Mouse (Mus musculus): ENCODE measurements at regions not wholly inside any gene's neighbourhood (a gene's known extent, or its start where the extent isn't known, plus 50 kb on each side); places are given as distances from the start of the nearest gene placed in this dataset.

- DNase-seq (ENCODE audit: low read depth, low spot score), result no peak
Observed at GRCm38 (mm10) chr11:19592506-19593355, 331.4 kb upstream of the Spred2 start.

GRCm38 (mm10) chr11:19595107-19595506 lies 329.1 kb upstream of the Spred2 start:
- no peak for DNase-seq (ENCODE audit: low read depth, low spot score)

GRCm38 (mm10) chr11:19596336-19596735 lies 327.8 kb upstream of the Spred2 start:
- DNase-seq (ENCODE audit: low read depth, low spot score), result no peak

- DNase-seq (ENCODE audit: low read depth, low spot score), result no peak
Observed at GRCm38 (mm10) chr11:19599433-19599832, 324.7 kb upstream of the Spred2 start.

GRCm38 (mm10) chr11:19601216-19601938 lies 322.8 kb upstream of the Spred2 start:
- DNase-seq (ENCODE audit: low read depth, low spot score), result no peak

- no peak for DNase-seq (ENCODE audit: low read depth, low spot score)
Observed at GRCm38 (mm10) chr11:19602496-19602895, 321.7 kb upstream of the Spred2 start.

- DNase-seq (ENCODE audit: low read depth, low spot score), result no peak
Observed at GRCm38 (mm10) chr11:19605602-19606001, 318.6 kb upstream of the Spred2 start.

GRCm38 (mm10) chr11:19606943-19607342 lies 317.2 kb upstream of the Spred2 start:
- no peak for DNase-seq (ENCODE audit: low read depth, low spot score)

GRCm38 (mm10) chr11:19607941-19608340 lies 316.2 kb upstream of the Spred2 start:
- no peak for DNase-seq (ENCODE audit: low read depth, low spot score)

- DNase-seq (ENCODE audit: low read depth, low spot score), result no peak
Observed at GRCm38 (mm10) chr11:19608523-19608922, 315.7 kb upstream of the Spred2 start.

- no peak for DNase-seq (ENCODE audit: low read depth, low spot score)
Observed at GRCm38 (mm10) chr11:19610559-19610958, 313.6 kb upstream of the Spred2 start.

- no peak for DNase-seq (ENCODE audit: low read depth, low spot score)
Observed at GRCm38 (mm10) chr11:19611217-19611616, 313.0 kb upstream of the Spred2 start.

- no peak for DNase-seq (ENCODE audit: low read depth, low spot score)
Observed at GRCm38 (mm10) chr11:19616520-19616919, 307.7 kb upstream of the Spred2 start.

- no peak for DNase-seq (ENCODE audit: low read depth, low spot score)
Observed at GRCm38 (mm10) chr11:19619494-19619893, 304.7 kb upstream of the Spred2 start.

GRCm38 (mm10) chr11:19631055-19631695 lies 293.0 kb upstream of the Spred2 start:
- no peak for DNase-seq (ENCODE audit: low read depth, low spot score)

- no peak for DNase-seq (ENCODE audit: low read depth, low spot score)
Observed at GRCm38 (mm10) chr11:19632477-19632876, 291.7 kb upstream of the Spred2 start.

- no peak for DNase-seq (ENCODE audit: low read depth, low spot score)
Observed at GRCm38 (mm10) chr11:19633621-19634020, 290.6 kb upstream of the Spred2 start.

- DNase-seq (ENCODE audit: low read depth, low spot score), result no peak
Observed at GRCm38 (mm10) chr11:19641153-19641552, 283.0 kb upstream of the Spred2 start.

GRCm38 (mm10) chr11:19644116-19644795 lies 279.9 kb upstream of the Spred2 start:
- no peak for DNase-seq (ENCODE audit: low read depth, low spot score)

GRCm38 (mm10) chr11:19645106-19645505 lies 279.1 kb upstream of the Spred2 start:
- DNase-seq (ENCODE audit: low read depth, low spot score), result no peak

GRCm38 (mm10) chr11:19651522-19651921 lies 272.7 kb upstream of the Spred2 start:
- DNase-seq (ENCODE audit: low read depth, low spot score), result no peak

- DNase-seq (ENCODE audit: low read depth, low spot score), result no peak
Observed at GRCm38 (mm10) chr11:19651929-19652328, 272.2 kb upstream of the Spred2 start.
